Mouse (Mus musculus) G1E (cell line): ENCODE results near the gene Wapl.

ENCODE experiments used
- CTCF ChIP-seq: IDR thresholded peaks from 2 replicates; pipeline ENCODE4 v1.5.1; 2012; ENCODE audit warnings: low read depth, low read length, inconsistent platforms, mixed read lengths
- GATA1 ChIP-seq: IDR thresholded peaks from 2 replicates; pipeline ENCODE4 v1.6.1; 2012; ENCODE audit warnings: borderline replicate concordance, low read length, inconsistent platforms, mixed read lengths
- GATA2 ChIP-seq: IDR thresholded peaks from 2 replicates; pipeline ENCODE4 v1.6.1; 2012; ENCODE audit warnings: low read depth, low read length, inconsistent platforms, borderline replicate concordance
- POLR2AphosphoS5 ChIP-seq: IDR thresholded peaks from 2 replicates; pipeline ENCODE4 v1.6.1; 2012; ENCODE audit warnings: low read depth, low read length, inconsistent platforms; ENCODE audit not compliant: insufficient replicate concordance
- TAL1 ChIP-seq: conservative IDR thresholded peaks from 2 replicates; pipeline ENCODE4 v1.6.1; 2012; ENCODE audit warnings: low read depth, low read length, inconsistent platforms, mixed read lengths

DNA sequence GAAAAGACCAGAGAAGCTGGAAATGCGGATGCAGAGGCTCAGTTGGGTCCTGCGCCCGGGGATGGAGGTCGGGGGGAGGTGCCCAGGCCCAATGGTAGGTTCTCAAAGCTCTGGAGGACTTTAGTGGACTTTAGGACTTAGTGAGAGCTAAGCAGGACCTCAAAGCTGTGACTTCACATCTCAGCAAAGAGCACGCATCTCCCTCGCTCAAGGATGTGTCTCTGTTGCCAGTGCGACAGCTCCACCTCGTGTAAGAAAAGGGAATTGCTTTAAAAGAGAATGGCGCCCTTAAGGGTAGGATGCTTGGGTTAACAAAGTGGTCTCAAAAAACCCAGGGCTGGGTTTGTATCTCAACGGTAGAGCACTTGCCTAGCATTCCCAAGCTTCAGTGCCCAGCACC lies 104.1 kb downstream of the Wapl start:
- no peak for TF ChIP-seq GATA1
- TF ChIP-seq CTCF: 0 out of 2 replicates have a peak, but pooled peaks have one; percentile 27
- TF ChIP-seq TAL1: no peak
- no peak for TF ChIP-seq GATA2
- TF ChIP-seq POLR2AphosphoS5: no peak
